Mouse (Mus musculus) bone marrow macrophage, adult 2 months (primary cell): ENCODE data around the gene Gm21987.

Experiments
- CTCF ChIP-seq: IDR thresholded peaks from 2 replicates; pipeline ENCODE4 v1.5.1; 2012; ENCODE audit warnings: low read depth, mild to moderate bottlenecking, low read length, moderate library complexity
- POLR2A ChIP-seq: IDR thresholded peaks from 2 replicates; pipeline ENCODE4 v1.6.1; 2012; ENCODE audit warnings: mild to moderate bottlenecking, low read depth, low read length, borderline replicate concordance

- no peak for TF ChIP-seq CTCF
- TF ChIP-seq POLR2A = no peak
These were observed 3.6 kb downstream of the Gm21987 start for GRCm38 (mm10) chr16:38350361-38350855.
